Mouse (Mus musculus) heart, adult 18-20 months (tissue): Measurements from ENCODE around the gene Agbl4. TPM values are rescaled to one million over a fixed set of nuclear protein-coding genes. Genes with fewer than 3 reads are reported as not detected.
A peak's percentile ranks its signal among the peaks of the same experiment; 100 is the strongest.

Experiments
- DNase-seq, 2 experiments: peaks; one replicate each; pipeline ENCODE4 v3.0.0; 2021 to 2022; ENCODE audit warnings: mixed read lengths in 1 of 2
- total RNA-seq, 2 experiments: library from RNA; stranded (reverse); gene quantifications; 2 replicates each; pipeline ENCODE4 v1.2.3; 2021

The Agbl4 gene
- total RNA-seq, 2 experiments from 2014 or later: 0.26 to 0.67 TPM

GRCm38 (mm10) chr4:111583562-111584237, 1186.2 kb downstream of the Agbl4 start:
- DNase-seq: no peak

DNA sequence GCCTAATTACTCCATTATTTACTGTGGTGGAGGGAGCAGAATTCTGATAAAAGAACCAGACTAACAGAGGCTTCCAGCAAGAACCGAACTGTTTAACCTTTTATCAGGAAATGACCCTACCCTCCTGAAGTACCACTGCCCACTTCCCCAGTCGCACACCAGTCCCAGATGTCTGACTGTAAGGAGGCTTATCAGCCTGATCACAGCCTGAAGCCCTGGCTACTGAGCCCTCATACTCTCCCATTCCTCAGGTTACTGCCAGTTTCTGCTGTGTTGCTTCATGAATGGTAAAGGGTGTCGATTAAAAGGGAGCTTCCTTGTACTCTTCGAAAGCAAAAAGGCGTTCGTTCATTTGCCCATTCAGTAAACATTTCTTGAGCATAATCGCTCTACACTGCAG, 1186.8 kb downstream of the Agbl4 start:
- DNase-seq: no peak

- no peak for DNase-seq
Measured at GRCm38 (mm10) chr4:111588211-111588610, 1190.8 kb downstream of the Agbl4 start.

- no peak for DNase-seq
Measured at GRCm38 (mm10) chr4:111589467-111590170, 1192.2 kb downstream of the Agbl4 start.

DNA sequence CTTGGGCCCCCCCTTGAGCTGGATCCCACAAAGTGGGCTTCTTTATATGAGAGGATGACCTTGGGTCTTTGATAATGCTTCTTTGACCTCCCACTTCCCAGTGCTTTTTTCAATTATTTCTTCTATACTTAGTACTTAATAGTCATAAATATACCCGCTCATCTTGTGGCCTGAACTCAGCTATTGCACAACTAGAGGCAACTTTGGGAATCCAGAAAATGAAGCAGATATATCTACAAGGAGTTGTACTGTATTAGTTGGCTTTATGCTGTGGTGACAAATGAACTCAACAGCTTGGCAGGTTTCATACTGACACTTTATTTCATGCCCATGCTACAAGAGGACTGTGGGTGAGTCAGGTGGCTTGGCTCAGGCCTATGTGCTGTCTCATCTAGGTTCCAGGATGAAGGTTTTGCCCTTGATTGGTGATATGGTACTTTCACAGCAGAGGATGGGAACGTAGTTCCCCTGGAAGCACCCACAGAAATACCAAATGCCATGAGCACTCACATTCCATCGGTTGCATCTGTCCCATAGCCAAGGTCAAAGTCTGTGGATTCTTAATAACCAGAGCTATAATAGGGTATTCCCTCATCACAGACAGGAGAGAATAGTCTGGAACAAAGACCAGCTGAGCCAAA, 1197.3 kb downstream of the Agbl4 start:
- peak in 1 of 2 experiments; percentile 1 for DNase-seq

- peak in 1 of 2 experiments; percentile 45 for DNase-seq
Measured at GRCm38 (mm10) chr4:111597249-111597661, 1199.8 kb downstream of the Agbl4 start.

- peak in 1 of 2 experiments; percentile 3 for DNase-seq
Measured at GRCm38 (mm10) chr4:111597986-111598385, 1200.5 kb downstream of the Agbl4 start.

DNA sequence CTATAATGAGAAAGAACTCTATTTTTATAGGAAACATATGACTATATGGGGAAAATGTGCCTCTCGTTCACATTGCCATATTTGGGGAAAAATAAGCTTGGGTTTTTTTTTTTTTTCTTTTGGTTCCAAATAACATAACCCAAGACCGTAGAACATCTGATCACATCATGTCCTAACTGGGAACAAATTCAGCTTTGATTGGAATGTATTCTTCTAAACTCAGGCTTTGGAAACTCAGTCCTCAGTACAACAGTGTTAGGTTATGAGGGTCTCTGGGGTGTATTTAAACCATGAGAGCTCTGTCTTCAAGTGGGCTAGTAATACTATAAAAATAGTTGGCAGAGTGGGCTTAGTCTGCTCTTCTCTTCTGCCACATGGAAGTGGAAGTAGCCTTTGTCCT, 1205.7 kb downstream of the Agbl4 start:
- DNase-seq: no peak

DNA sequence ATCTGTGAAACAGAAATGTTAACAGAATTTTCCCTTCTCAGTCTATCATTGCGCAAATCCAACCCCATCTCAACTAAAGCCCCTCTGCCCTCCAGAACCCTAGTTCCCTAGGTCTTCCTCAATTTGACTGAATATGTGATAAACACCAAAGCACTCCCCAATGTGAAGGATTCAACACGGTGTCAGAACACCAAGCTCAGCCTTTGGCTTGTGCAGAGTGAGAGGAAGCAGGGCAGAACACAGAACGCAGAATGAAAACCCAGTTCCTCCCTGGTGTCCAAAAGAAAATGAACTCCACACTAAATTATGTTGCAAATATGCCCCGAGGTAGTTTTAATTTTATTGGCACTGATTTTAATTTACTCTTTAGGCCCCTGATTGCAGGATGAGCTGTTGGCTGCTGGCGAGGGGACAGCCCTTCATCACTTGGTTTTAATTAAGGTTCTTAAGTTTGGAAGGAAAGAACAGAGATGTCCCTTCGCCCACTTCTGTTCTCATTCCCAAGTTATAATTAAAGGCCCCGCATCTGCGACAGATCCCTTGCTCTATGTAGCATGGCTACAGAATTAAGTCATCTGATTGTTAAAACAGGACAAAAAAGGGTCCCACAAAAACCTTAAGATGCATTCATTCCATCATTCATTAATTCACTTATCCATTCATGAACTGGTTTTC, 1210.5 kb downstream of the Agbl4 start:
- no peak for DNase-seq

- DNase-seq: no peak
Measured at GRCm38 (mm10) chr4:111621865-111622264, 1224.4 kb downstream of the Agbl4 start.

DNA sequence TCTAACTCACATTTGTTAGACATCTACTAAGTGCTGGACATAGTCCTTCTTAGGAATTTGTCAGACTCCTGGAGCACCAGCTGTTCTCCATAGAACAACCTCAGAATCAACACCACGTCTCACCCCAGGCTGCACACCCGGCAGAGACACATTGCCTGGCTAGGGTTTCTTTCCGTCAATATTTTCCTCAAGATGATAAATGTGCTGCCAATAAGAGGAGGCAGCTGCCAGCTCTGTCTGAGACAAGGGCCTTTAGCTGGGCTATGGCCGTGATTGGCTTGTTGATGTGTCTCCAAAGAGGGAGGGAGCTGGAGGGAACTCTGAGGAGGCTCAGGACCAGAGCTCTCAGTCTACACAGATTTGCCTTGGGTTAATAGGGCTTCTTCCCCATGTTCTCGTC, 1227.5 kb downstream of the Agbl4 start:
- peak; percentile 17 to 44 for DNase-seq

- peak; percentile 42 to 78 for DNase-seq
Measured at GRCm38 (mm10) chr4:111626118-111626830, 1228.8 kb downstream of the Agbl4 start.

DNA sequence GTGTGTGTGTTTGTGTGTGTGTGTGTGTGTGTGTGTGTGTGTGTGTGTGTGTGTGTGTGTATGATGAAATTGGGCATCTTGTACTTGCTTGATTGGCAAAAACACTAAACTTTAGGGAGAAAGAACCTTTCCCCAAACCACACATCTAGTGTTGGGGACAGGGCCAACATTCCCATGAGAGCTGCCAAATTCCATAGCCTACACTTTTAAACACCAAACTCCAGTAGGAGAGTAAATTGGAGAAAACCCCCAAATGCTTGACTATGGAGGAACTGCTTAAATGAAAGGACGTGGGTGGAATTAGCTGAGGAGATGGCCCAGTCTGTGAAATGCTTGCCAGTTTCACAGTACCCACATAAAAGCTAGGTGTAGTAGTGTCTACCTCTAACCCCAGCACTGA, 1235.2 kb downstream of the Agbl4 start:
- DNase-seq: no peak

DNA sequence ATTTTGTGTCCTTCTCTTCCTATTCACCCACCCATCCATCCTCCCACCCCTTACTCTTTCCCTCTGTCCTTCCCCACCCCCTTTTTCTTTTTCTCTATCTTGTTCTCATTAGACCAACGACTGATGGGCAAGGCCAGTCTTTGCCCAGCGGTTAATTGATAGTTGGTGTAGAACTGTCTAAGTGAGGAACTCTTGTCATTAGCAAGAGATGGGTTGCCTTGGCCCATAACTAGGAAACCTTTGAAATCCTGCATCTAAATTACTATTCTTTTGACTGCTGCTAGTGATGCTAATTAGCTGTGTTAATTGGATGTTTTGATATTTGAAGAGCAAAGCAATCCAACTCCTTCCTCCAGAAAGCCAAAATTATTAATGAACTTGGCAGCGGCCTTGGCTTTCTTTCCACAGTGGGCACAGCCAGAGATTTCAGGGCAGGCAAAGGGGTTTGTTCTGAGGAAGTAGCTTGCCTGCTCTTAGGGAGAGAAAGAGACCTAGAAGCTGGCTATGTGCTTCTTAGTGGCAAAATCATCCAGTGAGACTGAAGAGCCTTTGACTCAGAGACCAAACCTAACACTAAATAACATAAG, 1238.2 kb downstream of the Agbl4 start:
- no peak for DNase-seq

GRCm38 (mm10) chr4:111638948-111639708, 1241.7 kb downstream of the Agbl4 start:
- no peak for DNase-seq

GRCm38 (mm10) chr4:111645117-111645830, 1247.8 kb downstream of the Agbl4 start:
- no peak for DNase-seq

DNA sequence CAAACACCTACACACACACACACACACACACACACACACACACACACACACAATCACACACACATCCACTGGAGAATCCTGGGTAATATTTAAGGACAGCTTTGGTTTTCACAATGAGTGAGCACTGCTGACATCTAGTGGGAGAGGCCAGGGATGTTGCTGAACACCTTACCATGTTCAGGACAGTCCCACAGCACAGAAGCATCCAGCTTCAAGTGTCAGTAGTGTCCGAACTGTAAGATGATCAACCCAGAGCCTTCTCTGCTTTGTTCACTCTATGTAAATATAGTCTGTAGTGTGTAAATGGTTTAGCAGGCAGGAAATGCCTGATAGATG, 1248.3 kb downstream of the Agbl4 start:
- DNase-seq: peak; percentile 8 to 40

DNA sequence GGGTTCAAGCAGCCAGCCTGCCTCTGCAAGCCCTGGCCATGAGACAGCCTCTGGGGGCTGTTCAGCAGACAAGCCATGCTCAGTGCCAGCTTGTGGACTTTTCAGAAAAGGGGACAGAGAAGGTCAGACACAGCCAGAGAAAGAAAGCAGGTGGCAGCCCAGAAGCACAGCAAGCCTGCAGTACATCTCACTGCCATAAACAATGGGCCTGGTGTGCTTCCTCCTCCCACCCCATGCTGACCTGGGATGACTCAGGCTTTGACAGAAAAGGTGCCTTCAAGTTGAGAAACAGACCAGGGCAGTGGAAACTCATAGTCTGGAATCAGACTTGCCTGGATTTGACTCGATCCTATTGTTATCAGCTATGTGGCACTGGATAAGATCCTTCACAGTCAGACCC, 1256.0 kb downstream of the Agbl4 start:
- DNase-seq: no peak

DNA sequence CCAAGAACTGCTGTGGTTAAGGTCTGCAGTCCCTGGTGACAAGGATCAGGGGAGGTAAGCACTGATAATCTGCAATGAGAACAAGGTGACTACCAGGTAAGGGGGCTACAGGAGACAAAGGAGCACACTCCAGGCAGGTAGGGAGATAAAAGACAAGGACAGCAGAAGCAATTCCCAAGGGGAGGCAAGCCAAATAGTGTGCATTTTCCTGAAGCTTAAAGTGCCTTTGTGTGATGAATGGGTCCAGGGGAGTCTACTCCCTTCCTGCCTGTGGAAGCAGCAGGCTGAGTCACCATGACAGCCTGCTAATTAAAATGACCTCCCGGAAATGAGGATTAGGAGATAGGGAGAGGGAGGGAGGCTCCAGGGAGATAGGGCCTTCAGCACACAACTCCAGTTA, 1266.3 kb downstream of the Agbl4 start:
- DNase-seq: peak; percentile 10 to 42

DNA sequence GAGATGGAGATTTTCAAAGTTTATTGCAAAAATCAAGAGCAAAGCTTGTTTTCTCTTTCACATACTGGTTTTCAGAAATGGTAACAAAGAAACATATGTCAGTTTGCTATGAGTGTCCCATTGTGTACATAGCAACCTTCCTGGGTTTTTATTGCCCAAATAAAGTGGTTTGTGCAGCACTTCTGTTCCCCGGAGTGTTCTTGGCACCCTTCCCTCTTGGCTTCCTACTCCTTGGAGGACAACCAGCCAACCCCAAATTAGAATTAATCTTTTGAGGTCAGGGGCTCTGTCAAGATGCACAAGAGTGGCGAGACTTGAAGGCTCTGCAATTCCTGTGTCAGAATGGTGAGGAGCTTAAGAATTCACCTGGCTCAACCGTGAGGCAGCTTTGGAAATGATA, 1266.7 kb downstream of the Agbl4 start:
- peak; percentile 41 to 52 for DNase-seq
